Mouse (Mus musculus): Measurements from ENCODE around the gene Cutc.

DNA sequence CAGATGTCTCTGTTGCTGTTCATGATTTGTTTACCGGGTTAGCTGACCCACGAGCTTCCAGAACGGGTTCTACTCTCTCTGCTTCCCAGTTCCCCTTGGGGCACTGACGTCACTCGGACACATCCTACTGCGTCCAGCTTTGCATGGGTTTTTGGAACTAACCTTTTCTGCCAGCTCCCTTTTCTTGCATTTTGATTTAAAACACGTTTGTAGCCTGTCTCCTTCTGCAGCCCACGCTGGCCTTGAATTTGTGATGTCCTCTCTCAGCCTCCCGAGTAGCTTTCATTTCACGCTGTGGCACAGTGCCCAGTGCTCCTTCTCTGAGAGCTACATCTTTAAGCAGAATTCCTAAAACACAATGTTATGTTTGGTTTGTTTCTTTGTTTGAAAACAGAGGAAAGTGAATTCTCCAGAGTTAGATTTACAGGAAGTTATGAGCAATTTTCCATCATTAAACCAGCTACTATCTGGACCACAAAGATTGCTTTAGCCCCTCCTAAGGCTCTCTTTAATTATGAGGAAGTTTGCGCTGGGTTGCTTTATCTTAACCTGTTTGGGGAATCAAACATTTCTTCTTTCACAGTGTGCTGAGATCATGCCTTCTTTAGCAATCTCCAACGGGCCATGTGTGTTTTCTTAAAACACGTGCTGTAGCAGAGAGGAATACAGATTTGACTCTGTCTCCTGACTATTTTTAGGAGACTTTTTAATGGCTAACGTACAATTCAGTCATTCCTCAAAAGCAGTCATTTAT is 63.0 kb downstream of the Cutc start:
- TF ChIP-seq CTCF (IDR thresholded peaks at IDR 0.05; ENCODE audit: low read depth, low read length) (no peak), POLR2A (IDR thresholded peaks at IDR 0.05; ENCODE audit: borderline replicate concordance, low read depth, low read length) (no peak)

All from bone marrow macrophage, adult 2 months (primary cell).